Mouse (Mus musculus) erythroblast, embryonic 14.5 days (primary cell): Measurements from ENCODE around the gene Porcn. TPM values are rescaled to one million over a fixed set of nuclear protein-coding genes. Genes with fewer than 3 reads are reported as not detected.

Experiments used
- H3K27me3 ChIP-seq: 2 replicates; pipeline ENCODE4 v1.6.1; 2012; ENCODE audit warnings: inconsistent platforms; ENCODE audit not compliant: control insufficient read depth
- H3K36me3 ChIP-seq: 2 replicates; pipeline ENCODE4 v1.6.1; 2012; ENCODE audit warnings: mild to moderate bottlenecking, inconsistent platforms; ENCODE audit not compliant: control insufficient read depth
- H3K4me1 ChIP-seq: 2 replicates; pipeline ENCODE4 v1.6.1; 2012; ENCODE audit warnings: inconsistent platforms; ENCODE audit not compliant: control insufficient read depth
- H3K4me3 ChIP-seq: replicated peaks from 2 replicates; pipeline ENCODE3; 2012; ENCODE audit warnings: moderate library complexity, mild to moderate bottlenecking, inconsistent platforms
- H3K9me3 ChIP-seq: 2 replicates; pipeline ENCODE4 v1.6.1; 2012; ENCODE audit warnings: low read length, inconsistent platforms, mixed read lengths; ENCODE audit not compliant: control insufficient read depth
- GATA1 ChIP-seq: IDR thresholded peaks from 2 replicates; pipeline ENCODE4 v1.6.1; 2012; ENCODE audit warnings: low read length, inconsistent platforms, mixed read lengths
- TAL1 ChIP-seq: IDR thresholded peaks from 3 replicates; pipeline ENCODE4 v1.6.1; 2012; ENCODE audit warnings: low read length, inconsistent platforms, mixed read lengths
- polyA plus RNA-seq: library from polyadenylated mRNA; stranded (reverse); fragments of >175 nt; gene quantifications from 2 replicates; pipeline ENCODE4 v1.2.3, GENCODE M21; 2012

Porcn gene
- polyA plus RNA-seq, 1 experiment: 0.05 TPM

DNA sequence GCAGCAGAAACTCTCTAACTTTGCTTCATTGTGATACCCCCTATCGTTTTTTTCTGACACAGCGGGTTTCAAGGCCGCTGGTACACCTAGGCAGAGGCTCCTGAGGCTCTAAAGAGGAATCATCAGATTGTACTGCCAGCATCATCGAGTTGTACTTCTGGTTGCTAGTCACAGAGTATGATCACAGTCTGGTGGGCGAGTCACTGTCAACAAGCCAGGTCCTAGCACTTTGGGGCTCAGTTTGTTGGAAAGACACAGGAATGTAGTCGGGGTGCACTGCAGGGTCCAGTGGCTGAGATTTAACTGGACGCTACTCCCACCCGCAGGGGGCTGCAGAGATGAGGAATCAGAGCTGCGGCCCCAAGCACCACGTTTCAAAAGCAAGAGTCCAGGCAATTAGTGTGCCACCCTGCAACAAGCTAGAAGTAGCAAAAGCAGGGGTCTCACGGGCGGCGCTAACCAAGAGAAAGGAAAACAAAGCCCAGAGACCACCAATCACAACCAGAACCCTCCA, 14.1 kb downstream of the Porcn start:
- Histone ChIP-seq H3K4me3 (peak overlapping the region; percentile 92), H3K27me3 (no peaks in the 10 kb centered on the region), H3K36me3 (peaks cover 17% of the 10 kb centered on the region), H3K9me3 (peaks cover 6% of the 10 kb centered on the region; the same call in 1 of the 2 replicates), H3K4me1 (peaks cover 24% of the 10 kb centered on the region)
- no peak for TF ChIP-seq GATA1
- no peak for TF ChIP-seq TAL1

GRCm38 (mm10) chrX:8182871-8183540, 23.3 kb downstream of the Porcn start:
- peaks cover 10% of the 10 kb centered on the region for H3K4me1 ChIP-seq
- H3K27me3 ChIP-seq: no peaks in the 10 kb centered on the region
- H3K9me3 ChIP-seq: no peaks in the 10 kb centered on the region
- peaks cover 33% of the 10 kb centered on the region for H3K36me3 ChIP-seq
- TF ChIP-seq GATA1 (no peak), TAL1 (no peak)
- no peak overlapping the region for H3K4me3 ChIP-seq

DNA sequence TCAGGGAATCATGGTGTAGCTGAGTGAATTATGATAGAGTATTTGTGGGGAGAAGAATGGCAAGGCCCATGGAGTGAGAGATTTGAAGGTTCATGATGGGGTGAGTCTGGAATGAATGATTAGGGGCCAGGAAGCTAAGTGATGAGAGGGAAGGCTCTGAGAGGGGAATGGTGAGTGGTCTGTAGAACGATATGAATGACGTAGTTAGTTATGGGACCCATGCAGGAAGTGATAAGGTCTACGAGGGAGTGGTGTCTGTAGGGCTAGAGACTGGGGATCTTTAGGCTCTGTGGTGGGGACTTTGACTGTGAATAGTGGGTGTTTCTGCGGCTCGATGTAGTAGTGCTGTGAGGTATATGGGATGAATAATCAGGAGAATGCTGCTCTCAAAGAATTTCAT, 26.7 kb downstream of the Porcn start:
- no peaks in the 10 kb centered on the region for H3K27me3 ChIP-seq
- H3K36me3 ChIP-seq: peaks cover 2% of the 10 kb centered on the region; the same call in 1 of the 2 replicates

DNA sequence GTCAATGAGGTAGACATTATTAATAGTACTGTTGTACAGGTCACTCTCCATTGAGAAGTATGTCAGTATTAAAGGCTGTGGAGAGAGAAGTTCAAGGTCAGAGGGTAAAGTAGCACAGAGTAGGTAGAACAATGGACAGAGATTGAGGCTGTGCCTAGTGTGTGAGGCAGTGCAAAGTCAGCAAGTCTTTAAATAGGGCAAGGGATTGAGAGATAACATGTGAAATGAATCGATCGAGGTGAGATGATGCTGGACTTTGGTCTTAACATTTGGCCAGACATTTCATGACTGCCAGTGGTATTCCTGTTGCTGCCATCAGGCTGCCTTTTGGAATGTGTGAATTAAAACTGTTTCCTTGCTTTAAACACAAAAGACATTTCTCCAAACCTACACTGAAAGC, 27.5 kb downstream of the Porcn start:
- Histone ChIP-seq H3K4me1 (peaks cover 26% of the 10 kb centered on the region), H3K9me3 (0 out of 2 replicates have a peak, but pooled peaks cover 2% of the 10 kb centered on the region), H3K27me3 (no peaks in the 10 kb centered on the region), H3K36me3 (peaks cover 3% of the 10 kb centered on the region), H3K4me3 (no peak overlapping the region)
- TF ChIP-seq TAL1: no peak
- TF ChIP-seq GATA1: no peak

More for the DNA sequence above, 26.7 kb downstream of the Porcn start:
- Histone ChIP-seq H3K4me1 (peaks cover 22% of the 10 kb centered on the region), H3K9me3 (0 out of 2 replicates have a peak, but pooled peaks cover 2% of the 10 kb centered on the region), H3K4me3 (no peak overlapping the region)
- no peak for TF ChIP-seq GATA1
- no peak for TF ChIP-seq TAL1

DNA sequence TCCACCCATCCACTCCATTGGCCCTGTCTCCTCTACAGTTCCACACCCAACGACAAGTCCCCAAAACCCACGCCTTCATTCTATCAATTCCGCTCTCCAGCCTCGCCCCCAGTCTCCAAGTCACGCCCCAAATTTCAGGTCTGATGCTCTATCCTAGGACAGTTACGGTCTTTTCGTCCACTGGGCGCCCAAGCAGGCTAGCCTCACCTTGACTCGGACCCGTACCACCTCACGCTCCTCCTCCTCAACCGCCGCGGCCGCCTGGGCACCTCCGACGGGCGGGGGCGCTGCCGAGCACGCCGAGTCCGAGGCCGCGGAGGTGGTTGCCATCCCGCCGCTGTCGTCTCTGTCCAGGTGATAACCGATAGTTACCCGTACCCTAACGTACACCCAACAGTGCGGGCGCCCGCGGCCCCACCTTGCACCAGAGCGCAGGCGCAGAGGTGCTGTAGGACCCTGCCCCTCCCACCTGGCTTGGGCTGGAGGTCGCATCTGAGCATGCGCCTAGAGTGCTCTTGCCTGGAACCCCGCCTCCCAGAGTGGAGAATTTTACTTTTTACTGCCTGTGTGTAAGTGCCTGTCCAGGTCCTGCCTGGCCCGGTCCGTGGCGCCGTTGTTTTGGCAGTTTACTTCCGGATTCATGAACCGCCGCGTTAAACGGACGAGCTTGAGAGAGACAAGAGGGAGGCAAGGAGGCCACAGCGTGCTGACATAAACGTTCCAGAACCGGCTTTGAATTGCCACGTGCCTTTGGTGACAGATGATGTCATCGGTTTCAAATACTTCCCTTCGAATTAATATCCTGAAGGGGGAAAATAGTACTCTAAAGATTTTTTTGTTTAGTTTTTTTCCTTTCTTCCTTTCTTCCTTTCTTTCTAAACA, 30.6 kb downstream of the Porcn start, which contains the start of gene Tbc1d25:
Gene Tbc1d25 (minus strand): TSS at position 678 of the 882 bp plus-strand sequence.
- TF ChIP-seq GATA1 (no peak), TAL1 (no peak)
- Histone ChIP-seq H3K4me1 (peaks cover 26% of the 10 kb centered on the region), H3K27me3 (no peaks in the 10 kb centered on the region), H3K4me3 (peak within 1 kb of the TSS; percentile 68), H3K36me3 (peaks cover 23% of the 10 kb centered on the region), H3K9me3 (0 out of 2 replicates have a peak, but pooled peaks cover 2% of the 10 kb centered on the region)

GRCm38 (mm10) chrX:8175169-8175503, 31.2 kb downstream of the Porcn start:
- Histone ChIP-seq H3K4me3 (peak overlapping the region; percentile 68), H3K4me1 (peaks cover 26% of the 10 kb centered on the region), H3K27me3 (no peaks in the 10 kb centered on the region), H3K9me3 (0 out of 2 replicates have a peak, but pooled peaks cover 2% of the 10 kb centered on the region), H3K36me3 (peaks cover 28% of the 10 kb centered on the region)
- TF ChIP-seq TAL1 (no peak), GATA1 (no peak)

DNA sequence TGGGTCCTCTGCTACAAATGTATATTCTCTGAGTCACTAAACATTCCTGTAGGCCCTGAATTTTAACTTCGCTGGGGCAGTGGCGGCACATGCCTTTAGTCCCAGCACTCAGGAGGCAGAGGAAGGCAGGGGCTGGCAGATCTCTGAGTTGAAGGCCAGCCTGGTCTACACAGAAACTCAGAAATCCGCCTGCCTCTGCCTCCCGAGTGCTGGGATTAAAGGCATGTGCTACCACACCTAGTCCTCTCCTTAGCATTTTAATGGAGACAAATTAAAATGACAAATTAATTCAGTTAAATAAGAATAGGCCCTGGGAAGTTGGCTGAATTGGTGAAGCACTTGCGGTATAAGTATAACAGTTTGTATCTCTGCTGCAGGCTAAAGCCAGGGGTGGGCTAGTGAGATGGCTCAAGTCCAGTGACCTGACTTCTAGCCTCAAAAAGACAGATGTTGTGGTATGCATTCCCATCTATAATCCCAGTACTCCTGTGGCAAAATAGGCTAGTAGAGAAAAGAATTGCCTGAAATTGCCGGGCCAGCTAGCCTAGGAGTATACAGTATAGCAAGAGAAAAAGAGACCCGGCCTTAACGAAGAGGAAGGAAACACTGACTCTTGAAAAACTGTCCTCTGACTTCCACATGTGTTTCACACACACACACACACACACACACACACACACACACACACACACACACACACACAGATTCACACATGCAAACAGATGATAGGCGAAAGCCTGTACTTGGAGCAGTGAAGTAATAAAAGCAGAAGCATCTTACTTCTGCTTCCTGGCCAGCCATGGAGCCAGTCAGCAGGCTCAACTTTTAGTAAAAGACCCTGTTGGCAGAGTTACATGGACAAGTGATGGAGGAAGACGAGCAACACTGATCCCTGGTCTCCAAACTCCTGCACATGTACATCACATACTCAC, 38.3 kb downstream of the Porcn start:
- H3K4me1 ChIP-seq: no peaks in the 10 kb centered on the region
- no peak overlapping the region for H3K4me3 ChIP-seq
- peaks cover 41% of the 10 kb centered on the region for H3K36me3 ChIP-seq
- H3K27me3 ChIP-seq: no peaks in the 10 kb centered on the region
- no peak for TF ChIP-seq GATA1
- TF ChIP-seq TAL1: no peak
- H3K9me3 ChIP-seq: no peaks in the 10 kb centered on the region

DNA sequence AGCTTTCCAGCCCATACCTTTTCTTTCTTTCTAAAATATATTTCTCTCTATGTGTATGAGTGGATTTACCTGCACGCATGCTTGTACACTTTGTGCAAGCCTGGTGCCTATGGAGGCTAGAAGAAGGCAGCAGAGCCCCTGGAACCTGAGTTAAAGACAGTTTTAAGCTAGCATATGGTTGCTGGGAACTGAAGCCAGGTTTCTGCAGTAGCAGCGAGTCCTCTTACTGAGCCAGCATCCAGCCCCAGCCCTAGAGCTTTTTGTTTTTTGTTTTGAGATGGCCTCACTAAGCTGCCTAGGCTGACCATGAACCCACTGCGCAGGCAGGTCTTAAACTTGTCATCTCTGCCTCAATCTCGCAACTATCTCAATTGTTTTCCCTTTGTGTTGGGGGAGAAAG, 41.9 kb downstream of the Porcn start:
- H3K36me3 ChIP-seq: peaks cover 20% of the 10 kb centered on the region
- no peaks in the 10 kb centered on the region for H3K4me1 ChIP-seq
- H3K27me3 ChIP-seq: no peaks in the 10 kb centered on the region
- H3K4me3 ChIP-seq: no peak overlapping the region
- no peaks in the 10 kb centered on the region for H3K9me3 ChIP-seq
- TF ChIP-seq GATA1: no peak
- no peak for TF ChIP-seq TAL1
